9 mouse cellular contexts compared by ENCODE assay signal in the genomic region with DNA sequence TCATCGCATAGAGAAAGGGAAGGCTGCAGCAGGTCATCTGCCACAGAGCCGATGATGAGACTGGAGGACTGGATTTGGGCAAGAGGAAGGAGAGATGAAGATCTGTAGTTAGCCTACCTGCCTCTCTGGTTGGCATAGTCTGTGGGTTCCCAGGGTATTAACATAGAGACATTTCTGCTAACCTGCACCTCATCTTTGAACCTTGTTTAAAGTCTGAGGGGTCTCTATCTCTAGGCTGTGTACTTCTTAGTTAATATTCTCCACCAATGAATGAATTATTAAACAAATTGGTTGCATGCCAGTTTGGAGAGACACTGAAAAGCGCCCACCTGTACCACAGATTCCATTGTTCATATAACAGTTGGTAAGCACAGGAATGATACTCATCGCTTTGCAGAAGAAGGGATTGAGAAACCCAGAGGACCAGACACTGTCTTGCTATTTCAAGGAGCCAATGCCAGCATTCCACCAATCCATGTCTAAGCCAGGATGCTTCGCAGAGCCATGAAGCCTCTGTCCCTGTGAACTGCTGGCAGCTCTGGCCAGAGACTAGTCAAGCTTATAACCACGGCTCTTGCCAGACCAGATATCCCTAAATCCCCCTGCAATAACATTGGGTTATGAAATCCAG.
"Had no signal": no experiment of that assay in that cellular context is flagged by ENCODE, and none has a peak within 500 bp of the region (broad histone marks: within the 10 kb centered on the region; RNA-seq: fewer than 3 reads in every experiment).

No protein-coding gene starts in this region.

- H3K9me3 ChIP-seq: intestine, embryonic 15.5 days; limb, embryonic 13.5 days; midbrain, embryonic 12.5 days had no signal

- ATAC-seq: intestine, embryonic 15.5 days; midbrain, embryonic 16.5 days had no signal

- H3K27ac ChIP-seq: hindbrain, embryonic 14.5 days; intestine, embryonic 15.5 days; limb, embryonic 13.5 days; liver, embryonic 14.5 days; midbrain, embryonic 12.5 days had no signal

- DNase-seq: layer of hippocampus, postnatal 36 days; lung, adult 18-20 months; thymus, postnatal 36 days had no signal

- H3K4me2 ChIP-seq: hindbrain, embryonic 14.5 days; intestine, embryonic 15.5 days; limb, embryonic 13.5 days; midbrain, embryonic 12.5 days had no signal

- H3K9ac ChIP-seq: hindbrain, embryonic 14.5 days; intestine, embryonic 15.5 days; limb, embryonic 13.5 days; liver, embryonic 14.5 days; midbrain, embryonic 12.5 days had no signal

- H3K27me3 ChIP-seq: intestine, embryonic 15.5 days; limb, embryonic 13.5 days; midbrain, embryonic 12.5 days had no signal

- H3K4me3 ChIP-seq: intestine, embryonic 15.5 days; limb, embryonic 13.5 days; midbrain, embryonic 12.5 days had no signal

- H3K36me3 ChIP-seq: intestine, embryonic 15.5 days; limb, embryonic 13.5 days; midbrain, embryonic 12.5 days had no signal
